ENCODE assay signal across 17 mouse cellular contexts in the genomic region with DNA sequence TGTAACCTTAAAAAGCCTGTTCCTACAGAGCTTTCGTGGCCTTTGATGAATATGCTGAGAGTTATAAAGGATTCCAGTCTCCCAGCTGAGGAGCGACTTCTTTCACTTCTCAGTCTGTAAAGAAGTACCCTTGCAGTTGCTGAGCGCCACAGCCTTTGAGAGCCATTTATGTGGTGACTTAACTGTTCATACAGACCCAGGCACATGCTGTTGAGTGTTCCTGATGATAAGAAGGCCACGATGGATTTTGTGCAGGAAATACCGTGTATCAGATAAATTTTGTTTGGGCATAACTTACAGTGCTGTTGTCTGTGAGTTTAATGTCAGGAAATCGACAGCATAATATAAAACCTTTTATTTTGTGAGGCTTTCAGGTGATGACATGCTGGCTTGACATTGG.
"Had no signal": no experiment of that assay in that cellular context is flagged by ENCODE, and none has a peak within 500 bp of the region (broad histone marks: within the 10 kb centered on the region; RNA-seq: fewer than 3 reads in every experiment).

No protein-coding gene starts in this region.

- H3K9me3 ChIP-seq: limb, embryonic 13.5 days; midbrain, embryonic 15.5 days; neural tube, embryonic 12.5 days had no signal

- H3K9ac ChIP-seq: limb, embryonic 13.5 days; liver, embryonic 14.5 days; midbrain, embryonic 15.5 days; neural tube, embryonic 12.5 days had no signal

- H3K4me1 ChIP-seq: limb, embryonic 13.5 days; midbrain, embryonic 15.5 days; neural tube, embryonic 12.5 days had no signal

- H3K4me3 ChIP-seq: layer of hippocampus, adult 2 months; limb, embryonic 13.5 days; midbrain, embryonic 15.5 days; neural tube, embryonic 12.5 days had no signal

- H3K4me2 ChIP-seq: limb, embryonic 13.5 days; midbrain, embryonic 11.5 days; midbrain, embryonic 15.5 days; neural tube, embryonic 12.5 days had no signal

- H3K27ac ChIP-seq: kidney, postnatal 0 days; layer of hippocampus, adult 2 months; limb, embryonic 13.5 days; liver, embryonic 14.5 days; midbrain, embryonic 15.5 days; neural tube, embryonic 12.5 days had no signal

- H3K27me3 ChIP-seq: limb, embryonic 13.5 days; midbrain, embryonic 15.5 days; neural tube, embryonic 12.5 days had no signal

- DNase-seq: kidney, adult 11 months; kidney, adult 9 months; kidney, postnatal 4 days; left cerebral cortex, postnatal 4 days; lung, adult 2 months; lung, postnatal 36 days; retina, postnatal 1 day; thymus, adult 2 months; thymus, postnatal 25 days had no signal

- ATAC-seq: lung, postnatal 0 days; midbrain, embryonic 15.5 days had no signal
